Mouse (Mus musculus) megakaryocyte-erythroid progenitor cell, adult 5-6 weeks (primary cell): ENCODE measurements around the gene Ighmbp2. TPM values are rescaled to one million over a fixed set of nuclear protein-coding genes. Genes with fewer than 3 reads are reported as not detected.
"Not testable (repeated sequence)": the region's sequence is repeated elsewhere in the genome, so short reads cannot be mapped to it uniquely, and the experiment has no call there.

ENCODE experiments used
- ATAC-seq: replicated peaks from 2 replicates; pipeline ENCODE4 v1.8.0; 2016; ENCODE audit warnings: mild to moderate bottlenecking, inconsistent platforms; ENCODE audit not compliant: severe bottlenecking, poor library complexity, low FRiP score, low TSS enrichment
- total RNA-seq, 2 experiments: library from RNA; stranded (forward) in 1 of 2; stranded (reverse) in 1 of 2; fragments of 200-1000, 215-1000 nt in 1 of 2; fragments of >200 nt in 1 of 2; fragmentation: Nextera tagmentation in 1 of 2; gene quantifications; 2 replicates each; pipeline ENCODE4 v1.2.3; 2014 to 2017

Ighmbp2 gene
- total RNA-seq, 2 experiments from 2014 or later = 5.5 to 7.3 TPM

GRCm38 (mm10) chr19:3292993-3293392, 10.2 kb upstream of the Ighmbp2 start:
- no peak for ATAC-seq

DNA sequence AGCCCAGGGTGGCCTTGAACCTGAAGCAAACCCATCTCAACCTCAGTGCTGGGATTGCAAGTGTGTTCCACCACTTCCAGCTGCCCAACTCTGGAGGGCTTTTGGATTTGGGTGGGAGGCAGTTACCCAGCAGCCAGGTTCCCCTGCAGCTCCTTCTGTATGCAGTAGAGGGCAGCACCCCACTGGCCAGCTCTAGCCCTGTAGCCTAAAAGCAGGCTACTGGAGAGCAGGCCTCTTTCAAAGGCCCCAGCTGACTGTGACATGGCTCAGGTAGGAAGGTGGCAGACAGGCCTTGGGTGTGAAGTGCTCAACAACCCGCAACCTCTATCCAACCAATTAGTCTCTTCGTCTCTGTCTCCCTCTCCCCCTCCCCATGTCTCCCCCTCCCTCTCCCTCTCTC, 9.2 kb upstream of the Ighmbp2 start:
- ATAC-seq = peak; percentile 93

GRCm38 (mm10) chr19:3289006-3289405, 6.2 kb upstream of the Ighmbp2 start:
- ATAC-seq = no peak

DNA sequence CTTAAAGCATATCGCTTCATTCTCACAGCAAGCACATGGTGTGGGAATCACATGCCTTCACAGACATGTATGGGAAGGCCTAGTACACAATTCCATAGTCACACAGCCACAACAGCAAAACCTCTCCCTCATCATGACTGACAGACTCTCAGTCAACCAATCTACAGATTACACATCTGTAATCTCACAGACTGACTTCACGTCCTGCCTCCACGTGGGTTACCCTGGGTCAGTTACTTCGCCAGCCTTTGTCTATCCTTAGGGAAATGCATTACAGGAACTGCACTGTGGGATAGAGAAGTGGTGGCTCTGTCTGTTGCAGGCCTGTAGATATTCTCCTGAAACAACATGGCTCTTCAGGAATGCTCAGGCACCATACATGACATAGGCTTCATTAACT, 931 bp downstream of the Ighmbp2 start:
- ATAC-seq = no peak

- ATAC-seq = no peak
These were observed 7.0 kb downstream of the Ighmbp2 start for GRCm38 (mm10) chr19:3275744-3276365.

- ATAC-seq = no peak
These were observed 9.5 kb downstream of the Ighmbp2 start for GRCm38 (mm10) chr19:3273331-3273730.

GRCm38 (mm10) chr19:3271366-3271765, 11.5 kb downstream of the Ighmbp2 start:
- ATAC-seq = no peak

DNA sequence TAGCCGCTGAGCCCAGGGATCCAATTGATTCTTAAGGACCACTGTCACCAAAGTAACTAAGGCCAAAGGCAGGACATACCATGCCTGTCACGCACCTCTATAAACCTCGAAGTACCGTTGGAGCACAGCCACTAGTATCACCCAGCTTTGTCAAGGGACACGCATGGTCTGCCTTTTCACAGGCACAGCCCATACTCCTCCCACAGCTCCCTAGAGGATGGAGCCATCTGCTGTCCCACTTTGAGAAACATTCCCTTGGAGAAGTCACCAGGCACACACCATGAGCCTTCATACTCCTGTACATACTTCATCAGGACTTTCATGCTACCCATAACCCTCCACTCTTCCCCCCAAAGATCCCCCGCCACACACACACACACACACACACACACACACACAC, 13.0 kb downstream of the Ighmbp2 start:
- ATAC-seq = no peak

- no peak for ATAC-seq
These were observed 13.5 kb downstream of the Ighmbp2 start for GRCm38 (mm10) chr19:3269279-3269678.

- ATAC-seq = no peak
These were observed 14.4 kb downstream of the Ighmbp2 start for GRCm38 (mm10) chr19:3268218-3268980.

GRCm38 (mm10) chr19:3267340-3267739, 15.5 kb downstream of the Ighmbp2 start:
- no peak for ATAC-seq

DNA sequence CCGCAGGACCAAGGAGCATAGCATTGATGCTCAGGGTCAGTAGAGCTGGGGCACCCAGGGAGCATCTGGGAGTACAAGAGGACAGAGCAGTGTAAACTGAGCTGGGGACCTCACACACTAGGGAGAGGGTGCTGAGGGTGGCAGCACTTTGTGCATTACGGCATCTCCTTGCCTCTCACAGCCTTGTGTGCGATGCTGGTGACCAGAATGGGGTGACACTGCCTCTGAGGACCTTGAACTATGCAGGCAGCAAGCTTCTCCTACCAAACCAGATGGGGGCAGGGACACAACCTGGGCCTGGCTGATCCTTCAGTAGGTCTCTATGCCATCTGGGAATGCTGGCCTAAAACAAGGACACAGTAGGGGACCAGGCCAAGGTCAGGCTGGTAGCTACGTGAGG, 16.1 kb downstream of the Ighmbp2 start:
- ATAC-seq = no peak

GRCm38 (mm10) chr19:3266136-3266535, 16.7 kb downstream of the Ighmbp2 start:
- ATAC-seq = no peak

- ATAC-seq = no peak
These were observed 17.6 kb downstream of the Ighmbp2 start for GRCm38 (mm10) chr19:3265180-3265579.

DNA sequence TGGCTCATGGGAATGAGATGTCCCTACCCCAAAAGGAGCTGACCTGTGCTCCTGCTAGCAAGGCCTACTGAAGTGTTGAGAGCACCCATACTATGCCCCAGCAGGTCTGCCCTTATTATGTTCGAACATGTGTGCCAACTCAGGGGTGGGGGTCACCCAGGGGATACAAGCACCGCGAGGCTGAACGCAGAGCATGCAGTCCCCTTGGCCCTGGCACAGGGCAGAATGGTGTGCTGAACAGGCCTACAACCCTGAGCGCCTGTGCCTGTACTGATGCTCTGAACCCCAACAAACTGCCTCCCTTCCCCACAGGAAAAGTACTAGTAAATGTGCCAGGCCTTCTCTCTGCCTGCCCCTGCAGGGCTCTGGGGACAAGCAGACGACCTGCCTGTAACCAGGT, 18.5 kb downstream of the Ighmbp2 start:
- ATAC-seq = no peak

DNA sequence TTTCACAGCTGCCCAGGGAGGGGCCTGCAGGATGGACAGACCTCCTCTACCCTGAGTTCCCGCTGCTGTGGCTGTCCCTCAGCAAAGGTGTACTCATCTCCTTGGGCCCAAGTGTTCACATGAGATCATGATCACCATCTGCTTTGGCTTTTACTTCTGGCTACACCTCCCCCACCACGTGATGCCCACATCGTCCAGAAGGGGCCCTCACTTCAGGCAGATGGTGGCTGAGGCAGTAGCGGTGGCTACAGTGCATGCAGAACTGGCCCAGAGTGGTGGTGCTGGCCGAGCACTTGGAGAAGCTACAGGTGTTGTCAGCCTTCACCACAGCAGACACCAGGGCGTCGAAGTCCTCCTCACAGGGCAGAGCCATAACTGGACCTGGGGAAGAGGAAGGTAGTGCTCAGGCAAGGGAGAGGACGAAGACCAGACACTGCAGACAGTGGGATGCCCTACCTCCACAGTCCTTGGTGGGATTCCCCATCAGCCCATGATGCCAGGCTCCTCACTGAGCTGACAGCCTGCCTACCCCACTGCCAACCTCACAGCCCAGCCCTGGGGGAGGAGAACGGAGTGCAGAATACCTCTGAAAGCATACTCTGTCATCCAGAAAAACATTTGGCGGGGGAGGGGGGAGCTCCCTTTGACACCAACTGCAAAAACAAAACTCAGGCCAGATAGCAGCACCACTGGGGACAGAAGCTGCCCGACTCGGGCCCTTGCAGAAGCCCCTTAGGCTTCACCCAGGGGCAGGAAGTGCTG, 20.9 kb downstream of the Ighmbp2 start:
- no peak for ATAC-seq

DNA sequence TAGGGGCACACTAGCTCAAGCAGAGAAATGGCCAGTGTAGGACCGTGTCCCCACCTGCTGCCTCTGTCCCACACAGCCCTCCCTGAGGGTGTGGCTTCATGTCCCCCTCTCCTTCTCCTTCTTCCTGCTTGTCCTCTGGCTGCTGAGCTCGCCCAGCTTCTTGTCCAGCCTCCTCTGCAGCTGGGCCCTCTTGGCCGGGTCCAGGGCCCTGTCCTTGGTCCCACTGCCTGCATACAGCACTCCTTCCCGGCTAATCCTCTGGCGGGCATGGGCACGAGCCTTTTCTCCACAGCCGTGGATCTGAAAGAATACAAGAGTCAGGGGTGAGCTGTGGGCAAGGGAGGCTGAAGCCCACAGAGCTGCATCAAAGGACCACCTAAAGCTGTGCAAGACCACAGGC, 21.5 kb downstream of the Ighmbp2 start:
- no peak for ATAC-seq

GRCm38 (mm10) chr19:3260591-3260990, 22.2 kb downstream of the Ighmbp2 start:
- no peak for ATAC-seq

DNA sequence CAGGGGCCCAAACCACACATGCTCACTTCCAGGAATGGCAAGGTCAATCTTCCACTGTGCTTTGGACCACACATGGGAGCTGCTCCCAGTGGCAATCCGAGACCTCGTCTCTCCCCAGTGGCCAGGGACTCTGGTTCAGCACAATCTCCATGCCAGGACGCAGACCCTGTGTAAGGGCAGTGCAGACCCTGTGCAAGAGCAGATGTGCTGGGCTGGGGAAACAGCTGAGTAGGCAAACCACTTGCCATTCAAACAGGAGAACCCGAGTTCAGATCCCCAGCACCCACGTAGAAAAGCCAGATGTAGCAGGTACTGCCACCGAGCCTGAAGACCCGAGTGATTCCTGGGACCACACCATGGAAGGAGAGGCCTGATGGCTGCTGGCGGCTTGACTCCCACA, 22.8 kb downstream of the Ighmbp2 start:
- ATAC-seq = no peak

DNA sequence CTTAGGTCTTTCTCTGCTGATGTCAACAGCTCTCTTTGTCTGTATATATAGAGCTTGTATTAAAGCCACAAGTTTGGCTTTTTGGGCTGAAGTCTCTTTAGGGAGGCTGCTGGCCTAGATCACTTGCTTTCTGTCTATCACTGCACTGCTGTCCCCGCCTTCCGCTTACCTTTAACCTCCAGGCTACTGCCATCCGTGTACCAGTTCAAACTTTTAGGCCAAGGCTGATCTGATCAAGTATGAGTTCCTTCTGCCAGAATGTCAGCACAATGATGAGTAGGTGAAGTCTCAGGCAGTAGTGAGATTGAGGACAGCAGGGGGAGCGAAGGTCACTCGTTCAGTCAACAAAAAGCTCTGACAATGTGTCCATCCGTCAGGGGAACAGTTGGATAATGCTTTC, 57.6 kb downstream of the Ighmbp2 start:
- ATAC-seq = not testable (repeated sequence)

- not testable (repeated sequence) for ATAC-seq
These were observed 67.9 kb downstream of the Ighmbp2 start for GRCm38 (mm10) chr19:3214937-3215336.
